Mouse (Mus musculus) bone marrow macrophage, adult 2 months (primary cell): Measurements from ENCODE around the gene Plekhg1. TPM values are rescaled to one million over a fixed set of nuclear protein-coding genes. Genes with fewer than 3 reads are reported as not detected.

Experiments
- H3K27ac ChIP-seq: 2 replicates; pipeline ENCODE4 v1.5.1; 2012; ENCODE audit warnings: low read depth, low read length; ENCODE audit not compliant: insufficient read depth
- H3K4me1 ChIP-seq: 2 replicates; pipeline ENCODE4 v1.6.1; 2012; ENCODE audit warnings: low read length; ENCODE audit not compliant: control insufficient read depth, insufficient read depth
- H3K4me3 ChIP-seq: 2 replicates; pipeline ENCODE4 v1.5.1; 2012; ENCODE audit warnings: mild to moderate bottlenecking, low read length, moderate library complexity; ENCODE audit not compliant: insufficient read depth
- CTCF ChIP-seq: IDR thresholded peaks from 2 replicates; pipeline ENCODE4 v1.5.1; 2012; ENCODE audit warnings: low read depth, mild to moderate bottlenecking, low read length, moderate library complexity
- POLR2A ChIP-seq: IDR thresholded peaks from 2 replicates; pipeline ENCODE4 v1.6.1; 2012; ENCODE audit warnings: mild to moderate bottlenecking, low read depth, low read length, borderline replicate concordance
- polyA plus RNA-seq: library from polyadenylated mRNA; stranded (reverse); fragments of >200 nt; gene quantifications from 2 replicates; pipeline ENCODE4 v1.2.4, GENCODE M21; 2012; ENCODE audit not compliant: missing spikeins, insufficient read depth, insufficient read length

Plekhg1 gene
- polyA plus RNA-seq, 1 experiment = 5.5 TPM

DNA sequence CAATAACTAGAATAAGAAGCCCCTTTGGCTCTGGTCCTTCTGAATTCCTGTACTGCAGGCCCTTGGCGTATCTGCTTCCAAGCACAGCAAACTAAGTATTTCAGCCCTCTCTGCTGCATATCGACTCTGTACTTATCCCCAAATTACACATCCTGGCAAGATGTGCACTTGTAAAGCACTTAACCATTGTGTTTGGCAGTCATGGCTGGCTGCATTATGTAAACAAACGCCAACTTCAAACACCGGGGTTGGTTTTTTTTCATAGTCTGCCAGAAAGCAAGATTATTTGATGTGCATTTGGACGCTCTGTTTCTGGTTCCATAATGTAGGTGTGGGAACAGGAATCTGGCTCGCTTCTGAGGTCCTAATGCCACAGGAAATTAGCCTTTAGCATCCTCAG, 83.7 kb downstream of the Plekhg1 start:
- no peak overlapping the region for H3K27ac ChIP-seq
- no peaks in the 10 kb centered on the region for H3K4me1 ChIP-seq
- no peak overlapping the region for H3K4me3 ChIP-seq
- TF ChIP-seq CTCF = no peak
- TF ChIP-seq POLR2A = no peak

DNA sequence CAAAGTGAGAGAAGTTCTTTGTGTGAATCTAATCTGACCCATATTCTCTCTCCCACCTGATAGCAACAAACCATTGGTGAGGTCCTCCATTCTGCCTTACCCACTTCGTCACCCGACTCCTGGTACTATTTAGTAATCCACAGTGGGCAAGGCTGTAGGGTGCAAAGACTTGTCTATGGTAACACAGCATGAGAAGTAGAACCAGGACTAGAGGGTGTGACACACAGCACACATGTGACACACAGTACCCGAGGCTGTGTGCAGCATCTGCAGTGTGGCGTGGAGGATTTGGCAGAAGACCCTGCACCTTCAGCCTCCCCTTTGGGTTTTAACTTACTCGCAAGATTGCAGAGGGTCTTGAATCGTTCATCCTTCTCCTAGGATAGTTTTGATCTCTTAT, 85.9 kb downstream of the Plekhg1 start:
- H3K4me3 ChIP-seq = no peak overlapping the region
- H3K27ac ChIP-seq = no peak overlapping the region
- no peaks in the 10 kb centered on the region for H3K4me1 ChIP-seq
- TF ChIP-seq POLR2A (no peak), CTCF (no peak)

DNA sequence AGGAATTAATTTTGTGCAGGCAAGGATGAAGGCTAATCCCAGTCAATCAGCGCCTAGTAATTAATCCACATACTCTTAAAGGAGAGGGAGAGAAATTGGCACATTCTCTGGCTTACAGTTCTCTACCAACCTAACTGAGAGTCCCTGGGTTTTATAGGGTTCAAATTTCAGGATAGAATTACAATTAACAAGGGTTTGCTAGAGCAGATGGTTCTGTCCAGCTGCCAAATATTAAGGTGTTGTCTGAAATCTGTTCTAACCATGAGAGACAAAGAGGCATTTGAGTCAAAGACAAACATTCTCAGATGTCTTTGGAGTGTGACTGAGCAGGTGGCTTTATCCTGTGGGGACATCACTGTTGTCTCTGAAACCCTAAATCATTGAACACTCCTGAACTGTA, 87.2 kb downstream of the Plekhg1 start:
- TF ChIP-seq CTCF = no peak
- no peak for TF ChIP-seq POLR2A

DNA sequence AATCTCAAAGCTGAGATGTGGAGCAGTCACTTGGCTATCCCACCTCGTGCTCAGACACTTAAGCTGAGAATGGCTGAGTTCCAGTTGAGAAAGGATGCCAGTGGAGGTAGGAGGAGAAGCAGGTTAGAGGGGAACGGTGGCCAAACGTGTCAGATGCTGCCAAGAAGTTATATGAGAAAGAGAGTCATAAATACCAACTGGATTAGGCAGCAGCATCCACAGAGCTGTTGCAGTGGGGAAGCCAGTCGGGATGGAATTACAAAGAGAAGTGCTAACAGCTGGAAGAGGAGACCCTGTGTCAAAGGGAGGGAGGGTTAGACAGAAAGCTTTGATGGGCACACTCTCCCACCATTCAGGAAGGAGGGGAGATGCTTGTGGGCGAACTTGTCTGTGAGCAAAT, 89.3 kb downstream of the Plekhg1 start:
- H3K4me3 ChIP-seq = no peak overlapping the region
- H3K27ac ChIP-seq = no peak overlapping the region
- H3K4me1 ChIP-seq = peaks cover 9% of the 10 kb centered on the region
- no peak for TF ChIP-seq CTCF
- TF ChIP-seq POLR2A = no peak

More for the DNA sequence above, 87.2 kb downstream of the Plekhg1 start:
- H3K4me1 ChIP-seq = peaks cover 7% of the 10 kb centered on the region
- no peak overlapping the region for H3K4me3 ChIP-seq
- no peak overlapping the region for H3K27ac ChIP-seq

DNA sequence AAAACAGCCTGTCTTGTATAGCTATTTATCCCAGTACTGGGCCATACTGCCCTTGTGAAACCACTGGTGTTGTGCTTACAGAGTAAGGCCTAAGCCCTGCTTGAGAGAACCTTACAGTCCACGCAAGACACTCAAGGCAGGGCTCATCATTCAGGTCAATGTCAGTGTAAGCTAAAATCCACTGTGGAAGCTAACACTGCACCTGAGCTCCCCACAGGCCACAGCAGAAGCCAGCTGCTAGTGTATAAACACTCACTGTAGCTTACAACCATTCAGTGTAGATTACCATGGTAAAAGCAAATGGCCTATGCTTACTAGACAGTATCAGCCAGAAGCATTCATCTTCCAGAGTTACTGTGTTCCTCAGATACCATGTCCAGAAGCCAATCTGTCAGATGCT, 90.5 kb downstream of the Plekhg1 start:
- Histone ChIP-seq H3K4me3 (no peak overlapping the region), H3K27ac (no peak overlapping the region), H3K4me1 (peaks cover 9% of the 10 kb centered on the region)
- TF ChIP-seq CTCF (no peak), POLR2A (no peak)

DNA sequence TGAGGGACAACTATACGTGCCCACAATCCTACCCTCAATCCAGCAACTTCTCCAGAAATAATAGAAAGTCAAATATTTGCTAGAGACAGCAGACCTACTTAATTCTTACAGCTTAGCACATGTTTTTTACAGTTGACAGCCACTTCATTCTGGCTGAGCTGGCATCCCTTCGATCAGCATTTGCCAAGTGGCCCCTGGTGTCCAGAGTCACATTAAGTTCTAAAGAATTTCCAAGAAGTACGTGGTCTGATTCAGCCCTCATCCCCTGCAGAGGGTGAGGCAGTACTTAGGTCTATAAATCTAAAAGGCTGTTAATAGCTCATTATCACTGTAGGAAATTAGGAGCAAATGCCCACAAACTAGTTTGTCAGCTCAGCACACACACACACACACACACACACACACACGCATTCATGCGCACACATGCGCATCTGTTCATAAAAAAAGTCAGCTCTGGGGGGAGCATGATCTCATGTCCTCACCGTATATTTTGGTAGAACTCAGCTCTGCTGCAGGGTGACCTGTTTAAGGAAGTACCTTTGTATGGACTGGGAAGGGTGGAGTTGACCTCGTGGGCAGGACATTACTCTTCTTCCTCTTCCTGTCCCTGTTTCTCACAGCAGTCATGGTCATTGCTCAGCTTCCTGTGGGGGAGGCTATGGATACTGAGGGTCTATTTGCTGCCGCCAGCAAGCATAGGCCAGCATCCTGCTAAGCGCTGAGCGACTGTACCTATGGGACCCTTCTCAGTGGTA, 91.6 kb downstream of the Plekhg1 start:
- Histone ChIP-seq H3K4me3 (peak overlapping the region; percentile 54), H3K27ac (no peak overlapping the region), H3K4me1 (peaks cover 9% of the 10 kb centered on the region)
- TF ChIP-seq CTCF = no peak
- no peak for TF ChIP-seq POLR2A

DNA sequence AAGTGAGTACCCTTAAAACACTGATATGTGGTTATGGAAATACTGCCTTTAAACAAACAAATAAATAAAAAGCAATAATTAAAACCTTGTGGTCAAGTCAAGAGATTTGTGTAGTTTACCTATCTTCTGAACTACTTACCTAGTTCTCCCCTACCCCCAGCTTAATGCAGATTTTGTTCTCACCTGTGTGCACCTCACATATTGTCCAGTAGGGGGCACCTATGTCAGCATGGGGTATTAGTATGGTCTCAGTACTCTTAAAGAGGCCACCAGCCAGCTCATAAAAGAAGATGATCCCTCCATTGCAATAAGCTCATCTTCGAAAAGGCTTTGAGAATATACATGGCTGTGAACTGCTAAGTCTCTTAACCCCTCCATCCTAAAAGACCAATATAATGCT, 93.9 kb downstream of the Plekhg1 start:
- H3K27ac ChIP-seq = no peak overlapping the region
- peaks cover 9% of the 10 kb centered on the region for H3K4me1 ChIP-seq
- TF ChIP-seq CTCF = no peak
- TF ChIP-seq POLR2A = no peak
- no peak overlapping the region for H3K4me3 ChIP-seq

DNA sequence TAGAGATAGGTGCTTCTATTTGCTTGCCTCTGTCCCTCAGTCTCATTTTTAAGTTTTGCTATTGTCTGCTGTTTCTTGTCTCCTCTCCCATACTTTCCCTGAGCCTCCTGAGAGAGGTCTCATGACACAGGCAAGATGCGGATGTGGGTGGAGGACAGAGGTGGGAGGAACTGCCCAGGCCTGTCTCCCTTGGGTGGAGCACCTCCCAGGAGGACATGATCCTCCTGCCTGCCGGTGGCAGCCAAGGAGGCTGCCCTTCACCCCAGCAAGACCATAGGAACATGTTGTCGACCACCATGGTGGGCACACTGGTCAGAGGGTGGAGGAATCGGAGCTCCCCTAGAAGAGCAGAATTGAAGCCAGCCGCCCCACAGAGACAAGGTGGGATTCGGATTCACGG, 94.5 kb downstream of the Plekhg1 start:
- no peak overlapping the region for H3K4me3 ChIP-seq
- peaks cover 13% of the 10 kb centered on the region for H3K4me1 ChIP-seq
- H3K27ac ChIP-seq = no peak overlapping the region
- TF ChIP-seq CTCF = no peak

DNA sequence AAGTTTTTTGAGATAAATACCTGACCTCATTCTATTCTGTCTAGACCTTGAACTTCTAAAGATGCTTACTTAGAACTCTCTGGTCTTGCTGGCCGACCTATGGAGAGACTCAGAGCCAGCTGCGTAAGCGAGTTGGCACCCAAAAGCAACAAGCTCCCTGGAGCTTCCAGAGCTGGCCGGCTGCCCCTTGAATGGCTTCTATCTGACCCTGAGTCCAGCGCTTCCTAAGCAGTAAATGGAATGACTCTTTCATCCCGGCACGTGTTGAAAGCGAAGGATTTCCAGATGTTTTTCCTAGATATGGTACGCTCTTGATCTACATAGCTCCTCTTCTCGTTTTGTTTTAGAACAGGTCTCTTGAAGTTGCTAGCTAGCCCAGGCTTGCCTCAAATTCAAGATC, 95.5 kb downstream of the Plekhg1 start:
- TF ChIP-seq CTCF = no peak
- no peak for TF ChIP-seq POLR2A
- peaks cover 18% of the 10 kb centered on the region for H3K4me1 ChIP-seq
- H3K4me3 ChIP-seq = no peak overlapping the region
- no peak overlapping the region for H3K27ac ChIP-seq

DNA sequence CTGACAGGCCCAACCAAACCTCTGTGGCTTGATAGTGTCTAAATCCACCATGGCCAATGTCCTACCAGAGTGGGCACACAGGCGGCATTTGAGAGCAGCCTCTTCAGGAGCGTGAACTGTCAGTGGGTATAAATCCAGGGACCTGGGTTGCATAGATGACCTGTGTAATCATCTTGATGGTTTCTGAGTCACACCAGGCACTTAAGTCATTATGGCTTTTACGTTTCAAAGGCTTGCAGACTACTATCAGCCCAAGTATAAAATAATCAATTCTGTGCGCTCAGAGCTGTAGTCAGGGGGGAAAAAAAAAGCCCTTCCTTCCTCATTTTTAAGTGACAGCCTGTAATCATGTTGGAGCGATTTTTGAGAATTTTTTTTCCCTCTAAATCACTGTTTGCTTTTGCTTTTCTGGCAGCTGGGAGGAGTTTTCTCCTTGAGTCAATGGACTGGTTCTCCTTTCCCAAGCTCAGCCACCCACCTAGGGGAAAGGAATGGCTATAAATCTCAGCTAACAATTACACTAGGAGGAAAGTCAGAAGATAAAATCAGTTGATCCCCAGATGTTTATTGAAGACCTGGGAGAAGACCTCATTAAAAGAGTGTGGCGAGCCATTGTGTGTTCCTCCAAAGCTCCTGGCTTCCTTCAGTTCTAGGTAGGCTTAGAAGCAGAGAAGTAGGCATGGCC, 99.7 kb downstream of the Plekhg1 start:
- Histone ChIP-seq H3K27ac (peak overlapping the region; percentile 0; the same call in 1 of the 2 replicates), H3K4me3 (no peak overlapping the region), H3K4me1 (peaks cover 12% of the 10 kb centered on the region)
- TF ChIP-seq CTCF = no peak
- TF ChIP-seq POLR2A = no peak

DNA sequence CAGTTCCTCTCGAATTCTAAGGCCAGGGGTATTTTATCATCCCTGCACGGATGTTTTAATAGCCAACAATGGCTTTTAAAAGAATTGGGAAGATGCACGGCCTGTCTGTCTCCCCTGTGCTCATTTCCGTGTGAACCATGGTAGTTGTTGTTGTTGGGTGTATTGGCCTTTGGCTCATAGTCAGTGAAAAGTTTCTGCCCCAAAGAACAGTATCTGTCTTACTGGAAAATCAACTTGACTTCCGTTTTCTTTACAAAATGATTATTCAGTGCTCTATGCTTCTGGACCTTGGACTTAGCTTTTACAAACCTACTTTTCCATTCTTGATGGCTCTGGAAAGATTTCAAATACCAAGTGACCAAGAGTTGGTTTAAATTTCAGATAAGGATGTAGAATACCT, 104.3 kb downstream of the Plekhg1 start:
- Histone ChIP-seq H3K4me1 (peaks cover 11% of the 10 kb centered on the region), H3K4me3 (no peak overlapping the region), H3K27ac (no peak overlapping the region)
- no peak for TF ChIP-seq POLR2A
- no peak for TF ChIP-seq CTCF
